In genomic region chr15:67036341-67036740, GRCm38 (mm10) we compare ENCODE assay signal across 11 mouse cellular contexts.
"Had no signal": no experiment of that assay in that cellular context is flagged by ENCODE, and none has a peak within 500 bp of the region (broad histone marks: within the 10 kb centered on the region; RNA-seq: fewer than 3 reads in every experiment).

No protein-coding gene starts in this region.

- H3K4me3 ChIP-seq: left cerebral cortex, adult 2 months; liver, embryonic 13.5 days had no signal

- H3K9ac ChIP-seq: liver, embryonic 13.5 days had no signal

- H3K27ac ChIP-seq: left cerebral cortex, adult 2 months; liver, embryonic 13.5 days had no signal

- H3K9me3 ChIP-seq: liver, embryonic 13.5 days had no signal

- DNase-seq: kidney, postnatal 36 days; layer of hippocampus, postnatal 36 days; liver, embryonic 13.5 days; lung, adult 2 months; lung, postnatal 14 days; lung, postnatal 4 days; midbrain, embryonic 14.5 days; thymus, adult 18-20 months; thymus, postnatal 36 days had no signal

- H3K4me2 ChIP-seq: liver, embryonic 13.5 days; midbrain, embryonic 11.5 days had no signal

- H3K36me3 ChIP-seq: liver, embryonic 13.5 days had no signal
